19 mouse cellular contexts compared by ENCODE assay signal in the genomic region with DNA sequence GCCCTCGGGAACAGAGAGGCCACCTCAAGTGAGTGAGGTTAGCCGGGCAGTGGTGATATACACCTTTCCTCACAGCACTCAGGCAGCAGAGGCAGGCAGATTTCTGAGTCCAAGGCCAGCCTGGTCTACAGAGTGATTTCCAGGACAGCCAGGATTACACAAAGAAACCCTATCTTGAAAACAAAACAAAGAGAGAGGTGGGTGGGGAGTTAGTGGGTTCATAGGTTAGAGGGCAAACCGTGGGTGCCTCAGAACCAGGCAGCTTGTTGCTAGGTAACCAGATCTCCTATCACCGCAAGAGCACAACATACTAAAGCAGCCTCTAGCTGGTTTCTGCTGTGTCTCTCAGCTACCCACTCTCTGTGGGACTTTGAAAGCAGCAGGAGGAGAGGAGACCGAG. TPM values are rescaled to one million over a fixed set of nuclear protein-coding genes. Genes with fewer than 3 reads are reported as not detected.
"Had no signal": no experiment of that assay in that cellular context is flagged by ENCODE, and none has a peak within 500 bp of the region (broad histone marks: within the 10 kb centered on the region; RNA-seq: fewer than 3 reads in every experiment).

A gene (plus strand): TSS at position 301 of the 400 bp plus-strand sequence.

- H3K9ac ChIP-seq: liver, embryonic 13.5 days; liver, embryonic 15.5 days; liver, postnatal 0 days; lung, embryonic 14.5 days; midbrain, embryonic 13.5 days; midbrain, embryonic 15.5 days; neural tube, embryonic 13.5 days; neural tube, embryonic 15.5 days; stomach, embryonic 15.5 days had no signal

- DNase-seq: liver, embryonic 13.5 days; liver, postnatal 0 days; lung, postnatal 10 days; lung, postnatal 4 days; right cerebral cortex, adult 18-20 months; thymus, adult 2 months; thymus, postnatal 4 days had no signal

- H3K4me2 ChIP-seq: liver, embryonic 13.5 days; liver, embryonic 15.5 days; lung, embryonic 14.5 days; midbrain, embryonic 13.5 days; midbrain, embryonic 15.5 days; neural tube, embryonic 13.5 days; neural tube, embryonic 15.5 days; stomach, embryonic 15.5 days had no signal

- H3K9me3 ChIP-seq: liver, embryonic 13.5 days; liver, embryonic 15.5 days; midbrain, embryonic 10.5 days; midbrain, embryonic 13.5 days; midbrain, embryonic 15.5 days; neural tube, embryonic 13.5 days; neural tube, embryonic 15.5 days; stomach, embryonic 15.5 days had no signal

- H3K36me3 ChIP-seq: liver, embryonic 13.5 days; liver, embryonic 15.5 days; midbrain, embryonic 10.5 days; midbrain, embryonic 13.5 days; midbrain, embryonic 15.5 days; neural tube, embryonic 13.5 days; neural tube, embryonic 15.5 days; stomach, embryonic 15.5 days had no signal

- H3K27ac ChIP-seq: liver, embryonic 13.5 days; liver, embryonic 15.5 days; midbrain, embryonic 10.5 days; midbrain, embryonic 13.5 days; midbrain, embryonic 15.5 days; neural tube, embryonic 13.5 days; neural tube, embryonic 15.5 days; stomach, embryonic 15.5 days; stomach, postnatal 0 days had no signal

- H3K27me3 ChIP-seq: liver, embryonic 15.5 days; neural tube, embryonic 13.5 days; neural tube, embryonic 15.5 days; stomach, embryonic 15.5 days had no signal

- H3K4me3 ChIP-seq: liver, embryonic 13.5 days; liver, embryonic 15.5 days; midbrain, embryonic 10.5 days; midbrain, embryonic 13.5 days; midbrain, embryonic 15.5 days; myocyte; neural tube, embryonic 13.5 days; neural tube, embryonic 15.5 days; stomach, embryonic 15.5 days had no signal

- H3K4me1 ChIP-seq: liver, embryonic 13.5 days; liver, embryonic 15.5 days; neural tube, embryonic 15.5 days had no signal

- ATAC-seq: liver, postnatal 0 days; midbrain, embryonic 13.5 days; midbrain, embryonic 15.5 days had no signal

RNA-seq across cellular contexts. Expression of the gene that starts here (rescaled TPM):
- total RNA-seq: megakaryocyte, adult 5-6 weeks; megakaryocyte-erythroid progenitor cell, adult 5-6 weeks had no signal
- polyA plus RNA-seq: liver, embryonic 15.5 days; liver, postnatal 0 days; myocyte; stomach, postnatal 0 days; thymus, adult 2 months had no signal
